Mouse (Mus musculus) CH12.LX (cell line): ENCODE measurements around the gene Six6. TPM values are rescaled to one million over a fixed set of nuclear protein-coding genes. Genes with fewer than 3 reads are reported as not detected.
A peak's percentile ranks its signal among the peaks of the same experiment; 100 is the strongest.

Experiments used
- DNase-seq: peaks from one replicate; pipeline ENCODE4 v3.0.0-alpha.2; 2013; ENCODE audit errors: extremely low read depth
- H3K27ac ChIP-seq: 2 replicates; pipeline ENCODE4 v1.5.1; 2012; ENCODE audit warnings: low read depth, mild to moderate bottlenecking, control low read depth, moderate library complexity; ENCODE audit not compliant: insufficient read depth
- H3K27me3 ChIP-seq: replicated peaks from 2 replicates; pipeline ENCODE3; 2012; ENCODE audit warnings: inconsistent platforms
- H3K36me3 ChIP-seq, 2 experiments: replicated peaks in 1 of 2; 2 replicates each; pipeline versions ENCODE3 to v1.6.1; 2012; ENCODE audit warnings: inconsistent platforms in 1 of 2, low read length in 1 of 2, mild to moderate bottlenecking in 1 of 2, mixed read lengths in 1 of 2, moderate library complexity in 1 of 2; ENCODE audit not compliant: control insufficient read depth in 1 of 2, insufficient read depth in 1 of 2
- H3K4me1 ChIP-seq, 2 experiments: 2 replicates each; pipeline ENCODE4 v1.6.1; 2012; ENCODE audit warnings: inconsistent platforms in 1 of 2, moderate library complexity in 1 of 2; ENCODE audit not compliant: insufficient read depth in 2 of 2, control insufficient read depth in 1 of 2
- H3K4me2 ChIP-seq: 2 replicates; pipeline ENCODE4 v1.6.1; 2012; ENCODE audit warnings: low read depth, mild to moderate bottlenecking, control low read depth; ENCODE audit not compliant: poor library complexity, insufficient read depth, severe bottlenecking
- H3K4me3 ChIP-seq, 3 experiments: fragments of 150-350 bp in 1 of 3; sonication (generic) in 1 of 3; replicated peaks in 1 of 3; 2 replicates each; pipeline versions ENCODE3 to v1.5.1; 2011 to 2012; ENCODE audit warnings: low read depth in 2 of 3, low read length in 2 of 3, mild to moderate bottlenecking in 2 of 3, moderate library complexity in 2 of 3, control low read depth in 1 of 3, improper control_type of control experiment in 1 of 3, inconsistent platforms in 1 of 3, mixed read lengths in 1 of 3; ENCODE audit not compliant: poor library complexity in 1 of 3
- H3K79me2 ChIP-seq: replicated peaks from 2 replicates; pipeline ENCODE4 v1.6.1; 2012; ENCODE audit warnings: mild to moderate bottlenecking, moderate library complexity; ENCODE audit not compliant: control insufficient read depth, poor library complexity, insufficient read depth, severe bottlenecking; ENCODE audit errors: extremely low read depth
- H3K9ac ChIP-seq: 2 replicates; pipeline ENCODE4 v1.6.1; 2012; ENCODE audit warnings: low read depth, mild to moderate bottlenecking, control low read depth, moderate library complexity; ENCODE audit not compliant: insufficient read depth
- H3K9me3 ChIP-seq: replicated peaks from 2 replicates; pipeline ENCODE3; 2012; ENCODE audit warnings: low read length, inconsistent platforms, mixed read lengths
- BHLHE40 ChIP-seq: IDR thresholded peaks from 2 replicates; pipeline ENCODE4 v1.6.1; 2011; ENCODE audit warnings: mild to moderate bottlenecking, low read depth, low read length, improper control_type of control experiment
- CHD1 ChIP-seq: IDR thresholded peaks from 2 replicates; pipeline ENCODE4 v1.6.1; 2012; ENCODE audit warnings: low read depth, low read length, improper control_type of control experiment, inconsistent platforms
- CTCF ChIP-seq, 2 experiments: IDR thresholded peaks in 1 of 2; conservative IDR thresholded peaks in 1 of 2; 2 replicates each; pipeline ENCODE4 v1.5.1; 2011 to 2012; ENCODE audit warnings: low read depth in 2 of 2, low read length in 2 of 2, improper control_type of control experiment in 1 of 2, inconsistent platforms in 1 of 2, mild to moderate bottlenecking in 1 of 2, moderate library complexity in 1 of 2
- E2F4 ChIP-seq: IDR thresholded peaks from 2 replicates; pipeline ENCODE4 v1.6.1; 2011; ENCODE audit warnings: low read depth, low read length, improper control_type of control experiment; ENCODE audit not compliant: insufficient replicate concordance
- EP300 ChIP-seq: IDR thresholded peaks from 2 replicates; pipeline ENCODE4 v1.6.1; 2011; ENCODE audit warnings: low read length, improper control_type of control experiment
- ETS1 ChIP-seq: conservative IDR thresholded peaks from 2 replicates; pipeline ENCODE4 v1.6.1; 2012; ENCODE audit warnings: low read depth, mild to moderate bottlenecking, inconsistent platforms, low read length, improper control_type of control experiment, moderate library complexity
- GABPA ChIP-seq: IDR thresholded peaks from 2 replicates; pipeline ENCODE4 v1.6.1; 2012; ENCODE audit warnings: low read depth, low read length, improper control_type of control experiment, inconsistent platforms; ENCODE audit not compliant: insufficient replicate concordance
- HCFC1 ChIP-seq: IDR thresholded peaks from 2 replicates; pipeline ENCODE4 v1.6.1; 2012; ENCODE audit warnings: low read depth, mild to moderate bottlenecking, inconsistent platforms, low read length, improper control_type of control experiment
- IRF4 ChIP-seq: IDR thresholded peaks from 2 replicates; pipeline ENCODE4 v1.6.1; 2014; ENCODE audit warnings: low read depth, mild to moderate bottlenecking, inconsistent platforms, low read length, improper control_type of control experiment
- JUND ChIP-seq: conservative IDR thresholded peaks from 2 replicates; pipeline ENCODE4 v1.6.1; 2011; ENCODE audit warnings: low read depth, low read length, improper control_type of control experiment
- MAFK ChIP-seq: IDR thresholded peaks from 2 replicates; pipeline ENCODE4 v1.6.1; 2011; ENCODE audit warnings: low read length, improper control_type of control experiment; ENCODE audit not compliant: insufficient replicate concordance
- MAX ChIP-seq: IDR thresholded peaks from 2 replicates; pipeline ENCODE4 v1.6.1; 2011; ENCODE audit warnings: low read length, improper control_type of control experiment
- MAZ ChIP-seq: IDR thresholded peaks from 2 replicates; pipeline ENCODE4 v1.6.1; 2012; ENCODE audit warnings: low read depth, mild to moderate bottlenecking, inconsistent platforms, low read length, improper control_type of control experiment, moderate library complexity
- MEF2A ChIP-seq: IDR thresholded peaks from 2 replicates; pipeline ENCODE4 v1.6.1; 2014; ENCODE audit warnings: low read depth, mild to moderate bottlenecking, inconsistent platforms, low read length, improper control_type of control experiment, borderline replicate concordance
- MXI1 ChIP-seq: IDR thresholded peaks from 2 replicates; pipeline ENCODE4 v1.6.1; 2011; ENCODE audit warnings: mild to moderate bottlenecking, low read depth, low read length, improper control_type of control experiment
- MYC ChIP-seq: IDR thresholded peaks from 2 replicates; pipeline ENCODE4 v1.6.1; 2011; ENCODE audit warnings: low read depth, mild to moderate bottlenecking, improper control_type of control experiment, low read length
- NELFE ChIP-seq: IDR thresholded peaks from 2 replicates; pipeline ENCODE4 v1.6.1; 2011; ENCODE audit warnings: low read depth, low read length, improper control_type of control experiment
- PAX5 ChIP-seq: IDR thresholded peaks from 2 replicates; pipeline ENCODE4 v1.6.1; 2012; ENCODE audit warnings: low read length, inconsistent platforms, mixed read lengths
- POLR2A ChIP-seq: IDR thresholded peaks from 2 replicates; pipeline ENCODE4 v1.6.1; 2011; ENCODE audit warnings: low read depth, mild to moderate bottlenecking, improper control_type of control experiment, low read length
- TBP ChIP-seq: conservative IDR thresholded peaks from 2 replicates; pipeline ENCODE4 v1.6.1; 2011; ENCODE audit warnings: low read depth, low read length, improper control_type of control experiment
- TCF12 ChIP-seq: IDR thresholded peaks from 2 replicates; pipeline ENCODE4 v1.6.1; 2014; ENCODE audit warnings: low read depth, mild to moderate bottlenecking, inconsistent platforms, low read length, improper control_type of control experiment
- USF1 ChIP-seq: IDR thresholded peaks from 2 replicates; pipeline ENCODE4 v1.6.1; 2014; ENCODE audit warnings: low read depth, mild to moderate bottlenecking, inconsistent platforms, low read length, improper control_type of control experiment
- ZC3H11A ChIP-seq: IDR thresholded peaks from 2 replicates; pipeline ENCODE4 v1.6.1; 2012; ENCODE audit warnings: low read depth, mild to moderate bottlenecking, inconsistent platforms, low read length, improper control_type of control experiment
- dilution Hi-C: fragments of 300-500 bp; cut with MboI; formaldehyde crosslinking; loops from 2 replicates; pipeline ENCODE4 v1.14.3; 2020; ENCODE audit warnings: low sequenced_read_pairs; ENCODE audit not compliant: extremely low pct_unique_long_range_greater_than_20kb, extremely low pct_ligation_motif_present
- in situ Hi-C: fragments of 300-500 bp; cut with MboI; formaldehyde crosslinking; loops from 3 replicates; pipeline ENCODE4 v1.14.3; 2019; ENCODE audit warnings: low sequenced_read_pairs, low pct_ligation_motif_present, low pct_unique_long_range_greater_than_20kb, mixed read lengths
- polyA plus RNA-seq: library from polyadenylated mRNA; unstranded; fragments of >175 nt; gene quantifications from 2 replicates; pipeline ENCODE4 v1.2.1, GENCODE M21; 2012; ENCODE audit warnings: low read depth; ENCODE audit not compliant: insufficient read length
- total RNA-seq, 2 experiments: library from RNA; depleted of rRNA; stranded (reverse); fragments of 300-350 nt in 1 of 2; fragments of >200 nt in 1 of 2; gene quantifications; 2 replicates each; pipeline ENCODE4 v1.2.3; 2012 to 2014

Six6 gene
- total and polyA plus RNA-seq, 3 experiments, result 0.13 to 0.87 TPM; not detected in 1

- TF ChIP-seq ZC3H11A (no peak), USF1 (peak; percentile 68), IRF4 (0 out of 2 replicates have a peak, but pooled peaks have one; percentile 28), NELFE (peak; percentile 59), CHD1 (peak; percentile 92; the same call in 1 of the 2 replicates), MYC (peak; percentile 89), CTCF (conservative IDR thresholded peaks at IDR 0.05 in 1 of 2, IDR thresholded peaks at IDR 0.05 in 1 of 2; ENCODE audit: low read depth in 2 of 2, low read length in 2 of 2) (no peak), MAX (peak; percentile 80), MAZ (peak; percentile 53; the same call in 1 of the 2 replicates)
- TF ChIP-seq, all 38 proteins: peak for 19
These were observed 14.2 kb downstream of the Six6 start (continued) for GRCm38 (mm10) chr12:72953858-72954257.

- Histone ChIP-seq H3K4me1 (peaks cover 18 to 61% of the 10 kb centered on the region in 2 experiments), H3K4me3 (peak overlapping the region in 1 of 3 experiments; percentile 28), H3K9ac (peak overlapping the region; percentile 21; the same call in 1 of the 2 replicates), H3K79me2 (peaks cover 19% of the 10 kb centered on the region), H3K36me3 (peaks cover 10 to 13% of the 10 kb centered on the region in 2 experiments), H3K4me2 (peak overlapping the region; percentile 64), H3K9me3 (no peaks in the 10 kb centered on the region), H3K27ac (peak overlapping the region; percentile 98), H3K27me3 (no peaks in the 10 kb centered on the region)
- TF ChIP-seq JUND (no peak), PAX5 (no peak), USF1 (no peak), GABPA (no peak), E2F4 (no peak), ETS1 (peak; percentile 86), MAX (0 out of 2 replicates have a peak, but pooled peaks have one; percentile 24), TBP (peak; percentile 43; the same call in 1 of the 2 replicates), MAFK (peak; percentile 97), MYC (0 out of 2 replicates have a peak, but pooled peaks have one; percentile 24), POLR2A (peak; percentile 30; the same call in 1 of the 2 replicates), MEF2A (peak; percentile 97), TCF12 (0 out of 2 replicates have a peak, but pooled peaks have one; percentile 16), MXI1 (no peak; the same call in 1 of the 2 replicates), EP300 (0 out of 2 replicates have a peak, but pooled peaks have one; percentile 4), HCFC1 (no peak), BHLHE40 (peak; percentile 36; the same call in 1 of the 2 replicates)
- DNase-seq, result peak; percentile 66
- dilution Hi-C loops, result no loop called here
- in situ Hi-C loops, result loop anchor here (5.0 kb wide), 1 partner anchor 108 kb away; no protein-coding TSS in a partner anchor
These were observed 15.2 kb downstream of the Six6 start for GRCm38 (mm10) chr12:72954906-72955305.
